Mouse (Mus musculus) stomach, embryonic 16.5 days (tissue): ENCODE data around the gene Rbm20. TPM values are rescaled to one million over a fixed set of nuclear protein-coding genes. Genes with fewer than 3 reads are reported as not detected.

Experiments used
- ATAC-seq: fragments of 200-750 bp; cut with Nextera tagmentation; 2 replicates; pipeline ENCODE4 v1.8.0; 2017; ENCODE audit warnings: moderate number of reproducible peaks, moderate TSS enrichment; ENCODE audit not compliant: insufficient read depth, low FRiP score
- H3K27ac ChIP-seq: fragments of 300-500 bp; sonication (generic); 2 replicates; pipeline ENCODE4 v1.5.1; 2014; ENCODE audit warnings: low read length
- H3K27me3 ChIP-seq: fragments of 300-500 bp; sonication (generic); 2 replicates; pipeline ENCODE4 v1.6.1; 2014; ENCODE audit warnings: low read length, control low read depth, mixed read lengths; ENCODE audit not compliant: control insufficient read depth, insufficient read depth
- H3K36me3 ChIP-seq: fragments of 300-500 bp; sonication (generic); 2 replicates; pipeline ENCODE4 v1.6.1; 2014; ENCODE audit warnings: low read length; ENCODE audit not compliant: control insufficient read depth, insufficient read depth
- H3K4me1 ChIP-seq: fragments of 300-500 bp; sonication (generic); 2 replicates; pipeline ENCODE4 v1.6.1; 2014; ENCODE audit warnings: low read length, control low read depth, mixed read lengths; ENCODE audit not compliant: control insufficient read depth, insufficient read depth
- H3K4me2 ChIP-seq: fragments of 300-500 bp; sonication (generic); 2 replicates; pipeline ENCODE4 v1.6.1; 2014; ENCODE audit warnings: low read depth, low read length, mixed read lengths
- H3K4me3 ChIP-seq: fragments of 300-500 bp; sonication (generic); replicated peaks from 2 replicates; pipeline ENCODE4 v1.5.1; 2014; ENCODE audit warnings: mild to moderate bottlenecking, low read length
- H3K9ac ChIP-seq: fragments of 300-500 bp; sonication (generic); 2 replicates; pipeline ENCODE4 v1.6.1; 2014; ENCODE audit warnings: low read length
- H3K9me3 ChIP-seq: fragments of 300-500 bp; sonication (generic); replicated peaks from 2 replicates; pipeline ENCODE4 v1.6.1; 2016; ENCODE audit warnings: low read length, control low read depth; ENCODE audit not compliant: control insufficient read depth
- WGBS: fragments of 180-500 bp; shearing (Covaris S2); extraction: QIAGEN DNeasy Blood & Tissue Kit; methylation state at CpG from one replicate; pipeline ENCODE4 v1.1.7; 2014; 5-methylcytosine and 5-hydroxymethylcytosine counted together
- polyA plus RNA-seq: library from polyadenylated mRNA; unstranded; fragments of >200 nt; fragmentation: Nextera tagmentation; extraction: Ambion mirVana; gene quantifications from 2 replicates; pipeline ENCODE4 v1.2.1, GENCODE M21; 2015

The Rbm20 gene
- polyA plus RNA-seq, result 1.4 and 1.7 TPM in 2 replicates

- Histone ChIP-seq H3K9ac (peak within 1 kb of the TSS; percentile 70), H3K4me1 (peaks cover 8% of the 10 kb centered on the region; the same call in 1 of the 2 replicates), H3K27ac (no peak within 1 kb of the TSS), H3K4me2 (peak within 1 kb of the TSS; percentile 100), H3K4me3 (peak within 1 kb of the TSS; percentile 61), H3K27me3 (peaks cover 57% of the 10 kb centered on the region), H3K36me3 (no peaks in the 10 kb centered on the region), H3K9me3 (no peaks in the 10 kb centered on the region)
- peak; percentile 66 for ATAC-seq
- under 1% methylated on average over 74 of the region's 82 CpGs for WGBS
Measured at GRCm38 (mm10) chr19:53676718-53677634, at the start of gene Rbm20. Gene Rbm20 (plus strand): TSS chr19:53677306.

- H3K4me1 ChIP-seq, result no peaks in the 10 kb centered on the region
- no peak overlapping the region for H3K4me3 ChIP-seq
- WGBS, result 93% methylated on average over 2 of the region's 2 CpGs
- H3K27me3 ChIP-seq, result no peaks in the 10 kb centered on the region
- no peak for ATAC-seq
- no peak overlapping the region for H3K4me2 ChIP-seq
- peaks cover 26% of the 10 kb centered on the region for H3K36me3 ChIP-seq
- H3K9ac ChIP-seq, result no peak overlapping the region
- no peak overlapping the region for H3K27ac ChIP-seq
- no peaks in the 10 kb centered on the region for H3K9me3 ChIP-seq
Measured at GRCm38 (mm10) chr19:53638041-53638440, 39.1 kb upstream of the Rbm20 start.

- Histone ChIP-seq H3K27ac (no peak overlapping the region), H3K36me3 (peaks cover 33% of the 10 kb centered on the region), H3K9ac (no peak overlapping the region), H3K4me1 (no peaks in the 10 kb centered on the region), H3K4me2 (no peak overlapping the region), H3K9me3 (no peaks in the 10 kb centered on the region), H3K27me3 (no peaks in the 10 kb centered on the region), H3K4me3 (no peak overlapping the region)
- WGBS, result 90% methylated on average over 8 of the region's 8 CpGs
- no peak for ATAC-seq
Measured at GRCm38 (mm10) chr19:53638727-53639126, 38.4 kb upstream of the Rbm20 start.

- ATAC-seq, result no peak
- Histone ChIP-seq H3K27ac (no peak overlapping the region), H3K9me3 (no peaks in the 10 kb centered on the region), H3K27me3 (no peaks in the 10 kb centered on the region), H3K4me3 (no peak overlapping the region), H3K9ac (no peak overlapping the region), H3K36me3 (peaks cover 27% of the 10 kb centered on the region; the same call in 1 of the 2 replicates), H3K4me1 (peaks cover 3% of the 10 kb centered on the region), H3K4me2 (no peak overlapping the region)
- WGBS, result 89% methylated on average over 9 of the region's 9 CpGs
Measured at GRCm38 (mm10) chr19:53644020-53644595, 33.0 kb upstream of the Rbm20 start.

- peaks cover 12% of the 10 kb centered on the region for H3K4me1 ChIP-seq
- ATAC-seq, result no peak
- no peak overlapping the region for H3K9ac ChIP-seq
- H3K4me2 ChIP-seq, result no peak overlapping the region
- H3K36me3 ChIP-seq, result peaks cover 20% of the 10 kb centered on the region; the same call in 1 of the 2 replicates
- H3K9me3 ChIP-seq, result no peaks in the 10 kb centered on the region
- WGBS, result 79% methylated on average over 9 of the region's 9 CpGs
- H3K27me3 ChIP-seq, result no peaks in the 10 kb centered on the region
- no peak overlapping the region for H3K27ac ChIP-seq
- no peak overlapping the region for H3K4me3 ChIP-seq
Measured at GRCm38 (mm10) chr19:53647301-53647700, 29.8 kb upstream of the Rbm20 start.

- Histone ChIP-seq H3K27me3 (no peaks in the 10 kb centered on the region), H3K27ac (no peak overlapping the region), H3K4me2 (no peak overlapping the region), H3K9ac (no peak overlapping the region), H3K36me3 (peaks cover 19% of the 10 kb centered on the region; the same call in 1 of the 2 replicates), H3K9me3 (no peaks in the 10 kb centered on the region), H3K4me3 (no peak overlapping the region), H3K4me1 (peaks cover 12% of the 10 kb centered on the region)
- no peak for ATAC-seq
- 30% methylated on average over 5 of the region's 5 CpGs for whole genome bisulfite sequencing
Measured at GRCm38 (mm10) chr19:53648056-53648455, 29.1 kb upstream of the Rbm20 start.

- no peak overlapping the region for H3K4me2 ChIP-seq
- WGBS, result 41% methylated on average over 10 of the region's 10 CpGs
- H3K4me1 ChIP-seq, result peaks cover 16% of the 10 kb centered on the region
- no peaks in the 10 kb centered on the region for H3K9me3 ChIP-seq
- no peak overlapping the region for H3K27ac ChIP-seq
- H3K9ac ChIP-seq, result no peak overlapping the region
- H3K27me3 ChIP-seq, result no peaks in the 10 kb centered on the region
- peaks cover 12% of the 10 kb centered on the region; the same call in 1 of the 2 replicates for H3K36me3 ChIP-seq
- no peak overlapping the region for H3K4me3 ChIP-seq
- ATAC-seq, result peak; percentile 62; the same call in 1 of the 2 replicates
Measured at GRCm38 (mm10) chr19:53648802-53649236, 28.3 kb upstream of the Rbm20 start.

GRCm38 (mm10) chr19:53649361-53649760 lies 27.7 kb upstream of the Rbm20 start:
- ATAC-seq, result no peak
- Histone ChIP-seq H3K4me3 (no peak overlapping the region), H3K9ac (no peak overlapping the region), H3K27ac (no peak overlapping the region), H3K27me3 (no peaks in the 10 kb centered on the region), H3K4me2 (no peak overlapping the region), H3K9me3 (no peaks in the 10 kb centered on the region), H3K4me1 (peaks cover 18% of the 10 kb centered on the region), H3K36me3 (peaks cover 9% of the 10 kb centered on the region; the same call in 1 of the 2 replicates)
- 85% methylated on average over 6 of the region's 6 CpGs for WGBS

GRCm38 (mm10) chr19:53649802-53650201 lies 27.3 kb upstream of the Rbm20 start:
- H3K36me3 ChIP-seq, result peaks cover 8% of the 10 kb centered on the region; the same call in 1 of the 2 replicates
- H3K9me3 ChIP-seq, result no peaks in the 10 kb centered on the region

More at GRCm38 (mm10) chr19:53649802-53650201, 27.3 kb upstream of the Rbm20 start:
- ATAC-seq, result peak; percentile 29; the same call in 1 of the 2 replicates
- Histone ChIP-seq H3K4me3 (no peak overlapping the region), H3K27ac (peak overlapping the region; percentile 11; the same call in 1 of the 2 replicates), H3K9ac (no peak overlapping the region), H3K27me3 (no peaks in the 10 kb centered on the region), H3K4me2 (no peak overlapping the region), H3K4me1 (peaks cover 18% of the 10 kb centered on the region)
- WGBS, result 23% methylated on average over 5 of the region's 5 CpGs
